ENCODE assay signal across 8 mouse cellular contexts in genomic region chr9:108824755-108825413, GRCm38 (mm10). TPM values are rescaled to one million over a fixed set of nuclear protein-coding genes. Genes with fewer than 3 reads are reported as not detected.
DNase-seq lines count a peak whose midpoint lies in the region; ATAC-seq and TF ChIP-seq lines count a peak whose summit lies in the region.

No protein-coding gene starts in this region.

- no peaks in the 10 kb centered on the region for H3K36me3 ChIP-seq in liver, embryonic 12.5 days
- H3K36me3 ChIP-seq in forebrain, embryonic 11.5 days (ENCODE audit: control insufficient read depth, insufficient read depth, low read length): no peaks in the 10 kb centered on the region
- no peaks in the 10 kb centered on the region for H3K36me3 ChIP-seq in neural tube, embryonic 11.5 days (ENCODE audit: control insufficient read depth, insufficient read depth, low read length)

- no peak for TF ChIP-seq CTCF in layer of hippocampus, adult 2 months (conservative IDR thresholded peaks at IDR 0.05)

- peak overlapping the region; percentile 70; the same call in 1 of the 2 replicates for H3K4me2 ChIP-seq in liver, embryonic 12.5 days
- peak overlapping the region; percentile 53 for H3K4me2 ChIP-seq in forebrain, embryonic 11.5 days (ENCODE audit: low read depth, low read length, severe bottlenecking)
- peak overlapping the region; percentile 86 for H3K4me2 ChIP-seq in neural tube, embryonic 11.5 days (ENCODE audit: low read depth)

- ATAC-seq in liver, embryonic 12.5 days: no peak
- ATAC-seq in forebrain, embryonic 11.5 days (replicated peaks; ENCODE audit: low FRiP score): peak; percentile 73
- peak; percentile 78 for ATAC-seq in neural tube, embryonic 11.5 days (ENCODE audit: insufficient read depth, low FRiP score, low TSS enrichment)

- 3% methylated on average over 31 of the region's 31 CpGs for WGBS in liver, embryonic 12.5 days (ENCODE audit: insufficient replicate concordance)
- 1% methylated on average over 31 of the region's 31 CpGs for WGBS in forebrain, embryonic 11.5 days
- 0% methylated on average over 31 of the region's 31 CpGs for WGBS in neural tube, embryonic 11.5 days

- no peak for DNase-seq in liver
- DNase-seq in forebrain, embryonic 11.5 days (ENCODE audit: low spot score): peak; percentile 82
- DNase-seq in layer of hippocampus, adult 2 months (ENCODE audit: low spot score in 2 of 2): peak; percentile 83 to 94
- DNase-seq in neural tube, embryonic 11.5 days (ENCODE audit: low spot score): peak; percentile 85
- DNase-seq in spleen, postnatal 10 days (ENCODE audit: low spot score in 2 of 2): no peak
- DNase-seq in lung, postnatal 4 days: no peak
- no peak for DNase-seq in thymus, postnatal 0 days (ENCODE audit: low spot score)

- no peak overlapping the region for H3K9ac ChIP-seq in liver, embryonic 12.5 days
- H3K9ac ChIP-seq in forebrain, embryonic 11.5 days (ENCODE audit: low read length): peak overlapping the region; percentile 30; the same call in 1 of the 2 replicates
- no peak overlapping the region for H3K9ac ChIP-seq in neural tube, embryonic 11.5 days (ENCODE audit: low read length)

- peaks cover 17% of the 10 kb centered on the region for H3K4me1 ChIP-seq in liver, embryonic 12.5 days
- peaks cover 5% of the 10 kb centered on the region; the same call in 1 of the 2 replicates for H3K4me1 ChIP-seq in forebrain, embryonic 11.5 days (replicated peaks; ENCODE audit: control insufficient read depth, insufficient read depth, low read length)
- peaks cover 8% of the 10 kb centered on the region; the same call in 1 of the 2 replicates for H3K4me1 ChIP-seq in neural tube, embryonic 11.5 days (ENCODE audit: control insufficient read depth, insufficient read depth, low read length)

- no peak overlapping the region for H3K27ac ChIP-seq in liver, embryonic 12.5 days
- no peak overlapping the region for H3K27ac ChIP-seq in forebrain, embryonic 11.5 days (ENCODE audit: low read depth, low read length)
- H3K27ac ChIP-seq in layer of hippocampus, adult 2 months: peak overlapping the region; percentile 85
- no peak overlapping the region for H3K27ac ChIP-seq in neural tube, embryonic 11.5 days (ENCODE audit: low read depth, low read length)

- peaks cover 99% of the 10 kb centered on the region for H3K27me3 ChIP-seq in liver, embryonic 12.5 days (replicated peaks)
- peaks cover 28% of the 10 kb centered on the region for H3K27me3 ChIP-seq in forebrain, embryonic 11.5 days (ENCODE audit: control insufficient read depth, insufficient read depth, low read length)
- H3K27me3 ChIP-seq in neural tube, embryonic 11.5 days (ENCODE audit: control insufficient read depth, insufficient read depth, low read length): peaks cover 33% of the 10 kb centered on the region

- H3K4me3 ChIP-seq in liver, embryonic 12.5 days: 0 out of 2 replicates have a peak overlapping the region, but pooled peaks have one; percentile 0
- peak overlapping the region; percentile 64 for H3K4me3 ChIP-seq in forebrain, embryonic 11.5 days (ENCODE audit: low read depth, low read length)
- peak overlapping the region; percentile 68 for H3K4me3 ChIP-seq in layer of hippocampus, adult 2 months
- H3K4me3 ChIP-seq in neural tube, embryonic 11.5 days (ENCODE audit: low read depth, low read length): peak overlapping the region; percentile 64

- no peaks in the 10 kb centered on the region for H3K9me3 ChIP-seq in liver, embryonic 12.5 days (replicated peaks)
- H3K9me3 ChIP-seq in forebrain, embryonic 11.5 days (ENCODE audit: control insufficient read depth, low read length): no peaks in the 10 kb centered on the region
- no peaks in the 10 kb centered on the region for H3K9me3 ChIP-seq in neural tube, embryonic 11.5 days (ENCODE audit: control insufficient read depth, low read length)

RNA-seq across cellular contexts. Expression of gene Celsr3, which starts 1.2 kb away (rescaled TPM):
- polyA plus RNA-seq in liver, embryonic 12.5 days (2016; fragmentation: Nextera tagmentation; extraction: Ambion mirVana): 0.13 and 0.15 TPM in 2 replicates
- polyA plus RNA-seq in forebrain, embryonic 11.5 days (2014; fragmentation: Nextera tagmentation; extraction: Ambion mirVana): 6.9 and 9.4 TPM in 2 replicates
- total RNA-seq in layer of hippocampus, adult 2 months (2021): 10 to 100 TPM; 66.4 to 79.6 TPM
- 6.7 and 8.9 TPM in 2 replicates for polyA plus RNA-seq in neural tube, embryonic 11.5 days (2014; fragmentation: Nextera tagmentation; extraction: Ambion mirVana)
- 0.01 and 0.08 TPM in 2 replicates for polyA plus RNA-seq in thymus, postnatal 0 days (2015; fragmentation: Nextera tagmentation; extraction: Ambion mirVana)

RNA-seq across cellular contexts. Expression of gene Nckipsd, which starts 16.7 kb away (rescaled TPM):
- 5.6 and 9.1 TPM in 2 replicates for polyA plus RNA-seq in liver, embryonic 12.5 days (2016; fragmentation: Nextera tagmentation; extraction: Ambion mirVana)
- polyA plus RNA-seq in forebrain, embryonic 11.5 days (2014; fragmentation: Nextera tagmentation; extraction: Ambion mirVana): 14.4 and 22.0 TPM in 2 replicates
- 10 to 100 TPM; 68.8 to 71.3 TPM for total RNA-seq in layer of hippocampus, adult 2 months (2021)
- polyA plus RNA-seq in neural tube, embryonic 11.5 days (2014; fragmentation: Nextera tagmentation; extraction: Ambion mirVana): 14.5 and 15.5 TPM in 2 replicates
- 5.7 and 6.4 TPM in 2 replicates for polyA plus RNA-seq in thymus, postnatal 0 days (2015; fragmentation: Nextera tagmentation; extraction: Ambion mirVana)

RNA-seq across cellular contexts. Expression of gene Slc26a6, which starts 28.2 kb away (rescaled TPM):
- 6.9 and 9.0 TPM in 2 replicates for polyA plus RNA-seq in liver, embryonic 12.5 days (2016; fragmentation: Nextera tagmentation; extraction: Ambion mirVana)
- 12.6 and 12.7 TPM in 2 replicates for polyA plus RNA-seq in forebrain, embryonic 11.5 days (2014; fragmentation: Nextera tagmentation; extraction: Ambion mirVana)
- total RNA-seq in layer of hippocampus, adult 2 months (2021): 10 to 100 TPM; 16.6 to 22.3 TPM
- 8.8 and 13.2 TPM in 2 replicates for polyA plus RNA-seq in neural tube, embryonic 11.5 days (2014; fragmentation: Nextera tagmentation; extraction: Ambion mirVana)
- polyA plus RNA-seq in thymus, postnatal 0 days (2015; fragmentation: Nextera tagmentation; extraction: Ambion mirVana): 7.5 and 8.5 TPM in 2 replicates

RNA-seq across cellular contexts. Expression of gene Ip6k2, which starts 41.3 kb away (rescaled TPM):
- 15.7 and 20.3 TPM in 2 replicates for polyA plus RNA-seq in liver, embryonic 12.5 days (2016; fragmentation: Nextera tagmentation; extraction: Ambion mirVana)
- 96.6 and 108 TPM in 2 replicates for polyA plus RNA-seq in forebrain, embryonic 11.5 days (2014; fragmentation: Nextera tagmentation; extraction: Ambion mirVana)
- 100 to 1,000 TPM; 249 to 251 TPM for total RNA-seq in layer of hippocampus, adult 2 months (2021)
- polyA plus RNA-seq in neural tube, embryonic 11.5 days (2014; fragmentation: Nextera tagmentation; extraction: Ambion mirVana): 121 and 129 TPM in 2 replicates
- polyA plus RNA-seq in thymus, postnatal 0 days (2015; fragmentation: Nextera tagmentation; extraction: Ambion mirVana): 40.9 and 49.8 TPM in 2 replicates

Comparison
In these comparisons a context has a peak if more than half of its experiments do, and no peak if none do; other contexts are left out.
1. H3K4me3 ChIP-seq: peak in every context shown above with its lines; median percentile 68 in layer of hippocampus, adult 2 months; 64 in forebrain, embryonic 11.5 days; 64 in neural tube, embryonic 11.5 days; 0 in liver, embryonic 12.5 days.
2. DNase-seq: peak in forebrain, embryonic 11.5 days (single experiment), layer of hippocampus, adult 2 months (2 of 2) and neural tube, embryonic 11.5 days (single experiment); none in liver (single experiment), spleen, postnatal 10 days (0 of 2), lung, postnatal 4 days (0 of 2) and thymus, postnatal 0 days (single experiment).
3. Peak in every context shown above with its lines, with median percentiles within 50 percentile points of each other: H3K4me2 ChIP-seq.